Mouse (Mus musculus) MEL (cell line): ENCODE measurements around the gene Spata17. TPM values are rescaled to one million over a fixed set of nuclear protein-coding genes. Genes with fewer than 3 reads are reported as not detected.

ENCODE experiments used
- DNase-seq: peaks from one replicate; pipeline ENCODE4 v3.0.0; 2011; ENCODE audit warnings: low read depth, low spot score
- H3K27ac ChIP-seq: 2 replicates; pipeline ENCODE4 v1.5.1; 2012; ENCODE audit warnings: low read depth, mild to moderate bottlenecking, control low read depth, low read length, moderate library complexity; ENCODE audit not compliant: control insufficient read depth
- H3K27me3 ChIP-seq, 2 experiments: fragments of 150-350 bp in 1 of 2; sonication (generic) in 1 of 2; 2 replicates each; pipeline ENCODE4 v1.6.1; 2012; ENCODE audit warnings: low read length in 2 of 2, mild to moderate bottlenecking in 2 of 2, improper control_type of control experiment in 1 of 2, moderate library complexity in 1 of 2; ENCODE audit not compliant: insufficient read depth in 2 of 2, control insufficient read depth in 1 of 2
- H3K36me3 ChIP-seq, 2 experiments: 2 replicates each; pipeline ENCODE4 v1.6.1; 2012 to 2014; ENCODE audit warnings: low read length in 2 of 2, improper control_type of control experiment in 1 of 2, inconsistent platforms in 1 of 2, mild to moderate bottlenecking in 1 of 2; ENCODE audit not compliant: insufficient read depth in 2 of 2, control insufficient read depth in 1 of 2
- H3K4me1 ChIP-seq, 2 experiments: fragments of 150-350 bp in 1 of 2; sonication (generic) in 1 of 2; 2 replicates each; pipeline ENCODE4 v1.6.1; 2012; ENCODE audit warnings: low read length in 2 of 2, improper control_type of control experiment in 1 of 2, mild to moderate bottlenecking in 1 of 2; ENCODE audit not compliant: insufficient read depth in 2 of 2, control insufficient read depth in 1 of 2
- H3K4me3 ChIP-seq, 2 experiments: fragments of 150-350 bp in 1 of 2; sonication (generic) in 1 of 2; 2 replicates each; pipeline ENCODE4 v1.5.1; 2012; ENCODE audit warnings: low read depth in 2 of 2, low read length in 2 of 2, mild to moderate bottlenecking in 2 of 2, moderate library complexity in 2 of 2, control low read depth in 1 of 2, improper control_type of control experiment in 1 of 2; ENCODE audit not compliant: control insufficient read depth in 1 of 2, insufficient read depth in 1 of 2
- H3K79me2 ChIP-seq: 2 replicates; pipeline ENCODE4 v1.6.1; 2012; ENCODE audit warnings: mild to moderate bottlenecking, low read length, moderate library complexity; ENCODE audit not compliant: control insufficient read depth, poor library complexity, insufficient read depth
- H3K9ac ChIP-seq: 2 replicates; pipeline ENCODE4 v1.6.1; 2012; ENCODE audit warnings: low read depth, mild to moderate bottlenecking, control low read depth, low read length, moderate library complexity; ENCODE audit not compliant: control insufficient read depth, poor library complexity, severe bottlenecking
- H3K9me3 ChIP-seq: fragments of 150-350 bp; sonication (generic); replicated peaks from 2 replicates; pipeline ENCODE4 v1.6.1; 2012; ENCODE audit warnings: mild to moderate bottlenecking, low read length, improper control_type of control experiment, moderate library complexity; ENCODE audit not compliant: insufficient read depth
- BHLHE40 ChIP-seq: IDR thresholded peaks from 2 replicates; pipeline ENCODE4 v1.6.1; 2012; ENCODE audit warnings: low read depth, mild to moderate bottlenecking, inconsistent platforms, low read length, improper control_type of control experiment, borderline replicate concordance
- CHD1 ChIP-seq: IDR thresholded peaks from 2 replicates; pipeline ENCODE4 v1.6.1; 2012; ENCODE audit warnings: low read depth, mild to moderate bottlenecking, inconsistent platforms, low read length, improper control_type of control experiment
- CTCF ChIP-seq, 3 experiments: IDR thresholded peaks in 2 of 3; conservative IDR thresholded peaks in 1 of 3; 2 replicates each; pipeline ENCODE4 v1.5.1; 2011 to 2012; ENCODE audit warnings: low read length in 3 of 3, low read depth in 2 of 3, mild to moderate bottlenecking in 2 of 3, improper control_type of control experiment in 1 of 3, inconsistent platforms in 1 of 3, mixed read lengths in 1 of 3, moderate library complexity in 1 of 3; ENCODE audit not compliant: control insufficient read depth in 1 of 3, insufficient read depth in 1 of 3, poor library complexity in 1 of 3, severe bottlenecking in 1 of 3
- E2F4 ChIP-seq: IDR thresholded peaks from 2 replicates; pipeline ENCODE4 v1.6.1; 2011; ENCODE audit warnings: low read depth, low read length, improper control_type of control experiment, borderline replicate concordance
- ELF1 ChIP-seq: IDR thresholded peaks from 2 replicates; pipeline ENCODE4 v1.6.1; 2014; ENCODE audit warnings: low read depth, mild to moderate bottlenecking, inconsistent platforms, low read length, improper control_type of control experiment, moderate library complexity
- ETS1 ChIP-seq: IDR thresholded peaks from 2 replicates; pipeline ENCODE4 v1.6.1; 2012; ENCODE audit warnings: low read depth, mild to moderate bottlenecking, inconsistent platforms, low read length, improper control_type of control experiment, moderate library complexity
- HCFC1 ChIP-seq: IDR thresholded peaks from 2 replicates; pipeline ENCODE4 v1.6.1; 2012; ENCODE audit warnings: low read depth, mild to moderate bottlenecking, inconsistent platforms, low read length, improper control_type of control experiment, moderate library complexity
- KAT2A ChIP-seq: conservative IDR thresholded peaks from 2 replicates; pipeline ENCODE4 v1.6.1; 2012; ENCODE audit warnings: low read depth, low read length, improper control_type of control experiment, inconsistent platforms
- MAZ ChIP-seq: IDR thresholded peaks from 2 replicates; pipeline ENCODE4 v1.6.1; 2012; ENCODE audit warnings: low read depth, mild to moderate bottlenecking, inconsistent platforms, low read length, improper control_type of control experiment
- MEF2A ChIP-seq: IDR thresholded peaks from 2 replicates; pipeline ENCODE4 v1.6.1; 2014; ENCODE audit warnings: low read depth, mild to moderate bottlenecking, inconsistent platforms, low read length, improper control_type of control experiment; ENCODE audit not compliant: poor library complexity, insufficient replicate concordance, severe bottlenecking; ENCODE audit errors: extremely low read depth
- NELFE ChIP-seq: IDR thresholded peaks from 2 replicates; pipeline ENCODE4 v1.6.1; 2011; ENCODE audit warnings: low read depth, low read length, improper control_type of control experiment
- NRF1 ChIP-seq: IDR thresholded peaks from 2 replicates; pipeline ENCODE4 v1.6.1; 2014; ENCODE audit warnings: low read depth, mild to moderate bottlenecking, inconsistent platforms, low read length, improper control_type of control experiment, moderate library complexity; ENCODE audit not compliant: poor library complexity, insufficient read depth, severe bottlenecking
- POLR2A ChIP-seq, 2 experiments: IDR thresholded peaks; 2 replicates each; pipeline ENCODE4 v1.6.1; 2011 to 2012; ENCODE audit warnings: low read length in 2 of 2, mild to moderate bottlenecking in 2 of 2, control low read depth in 1 of 2, improper control_type of control experiment in 1 of 2, low read depth in 1 of 2, moderate library complexity in 1 of 2; ENCODE audit not compliant: control insufficient read depth in 1 of 2, insufficient read depth in 1 of 2, poor library complexity in 1 of 2
- POLR2AphosphoS2 ChIP-seq: IDR thresholded peaks from 2 replicates; pipeline ENCODE4 v1.6.1; 2011; ENCODE audit warnings: low read length, improper control_type of control experiment
- POLR2AphosphoS5 ChIP-seq: IDR thresholded peaks from 2 replicates; pipeline ENCODE4 v1.6.1; 2012; ENCODE audit warnings: low read depth, borderline replicate concordance, mild to moderate bottlenecking, inconsistent platforms, low read length, moderate library complexity, mixed read lengths
- RAD21 ChIP-seq: IDR thresholded peaks from 2 replicates; pipeline ENCODE4 v1.6.1; 2011; ENCODE audit warnings: mild to moderate bottlenecking, low read depth, low read length, improper control_type of control experiment
- SIN3A ChIP-seq: IDR thresholded peaks from 2 replicates; pipeline ENCODE4 v1.6.1; 2012; ENCODE audit warnings: low read length, improper control_type of control experiment, inconsistent platforms
- SMC3 ChIP-seq: IDR thresholded peaks from 2 replicates; pipeline ENCODE4 v1.6.1; 2011; ENCODE audit warnings: low read depth, low read length, improper control_type of control experiment
- TAL1 ChIP-seq: IDR thresholded peaks from 2 replicates; pipeline ENCODE4 v1.6.1; 2012; ENCODE audit warnings: mild to moderate bottlenecking, inconsistent platforms, low read length, moderate library complexity, mixed read lengths
- TCF12 ChIP-seq: IDR thresholded peaks from 2 replicates; pipeline ENCODE4 v1.6.1; 2014; ENCODE audit warnings: low read depth, mild to moderate bottlenecking, inconsistent platforms, low read length, improper control_type of control experiment, moderate library complexity
- UBTF ChIP-seq: IDR thresholded peaks from 2 replicates; pipeline ENCODE4 v1.6.1; 2012; ENCODE audit warnings: low read depth, mild to moderate bottlenecking, inconsistent platforms, low read length, improper control_type of control experiment, moderate library complexity, borderline replicate concordance; ENCODE audit not compliant: insufficient read depth
- ZC3H11A ChIP-seq: IDR thresholded peaks from 2 replicates; pipeline ENCODE4 v1.6.1; 2012; ENCODE audit warnings: low read depth, mild to moderate bottlenecking, inconsistent platforms, low read length, improper control_type of control experiment
- ZKSCAN1 ChIP-seq: IDR thresholded peaks from 2 replicates; pipeline ENCODE4 v1.6.1; 2012; ENCODE audit warnings: low read depth, mild to moderate bottlenecking, inconsistent platforms, low read length, improper control_type of control experiment, moderate library complexity
- ZMIZ1 ChIP-seq: IDR thresholded peaks from 2 replicates; pipeline ENCODE4 v1.6.1; 2012; ENCODE audit warnings: low read depth, mild to moderate bottlenecking, inconsistent platforms, low read length, improper control_type of control experiment, moderate library complexity
- polyA plus RNA-seq, 2 experiments: library from polyadenylated mRNA; stranded (reverse) in 1 of 2; unstranded in 1 of 2; fragments of >175 nt in 1 of 2; fragments of >200 nt in 1 of 2; gene quantifications; 2 replicates each; pipeline versions ENCODE4 v1.2.1 to v1.2.4; 2012; ENCODE audit warnings: low replicate concordance in 2 of 2, low read depth in 1 of 2; ENCODE audit not compliant: insufficient read length in 2 of 2, insufficient read depth in 1 of 2, missing spikeins in 1 of 2
- total RNA-seq: library from RNA; depleted of rRNA; stranded (reverse); fragments of 300-350 nt; gene quantifications from 2 replicates; pipeline ENCODE4 v1.2.3, GENCODE M21; 2012

Spata17 gene
- total and polyA plus RNA-seq, 3 experiments, result 0.13 TPM; not detected in 2

GRCm38 (mm10) chr1:187163571-187163970 is 51.7 kb downstream of the Spata17 start:
- TF ChIP-seq NELFE (no peak), POLR2AphosphoS2 (no peak), CTCF (IDR thresholded peaks at IDR 0.05 in 2 of 3, conservative IDR thresholded peaks at IDR 0.05 in 1 of 3; ENCODE audit: control insufficient read depth in 1 of 3, insufficient read depth in 1 of 3, low read depth in 2 of 3, low read length in 3 of 3, poor library complexity in 1 of 3, severe bottlenecking in 1 of 3) (no peak), ZMIZ1 (no peak), POLR2AphosphoS5 (no peak), POLR2A (IDR thresholded peaks at IDR 0.05; ENCODE audit: control insufficient read depth in 1 of 2, insufficient read depth in 1 of 2, low read depth in 1 of 2, low read length in 2 of 2, poor library complexity in 1 of 2) (no peak), NRF1 (no peak), RAD21 (no peak), SIN3A (no peak), ELF1 (no peak), ZKSCAN1 (no peak), CHD1 (no peak), TCF12 (no peak), MEF2A (no peak), ZC3H11A (no peak), BHLHE40 (no peak), TAL1 (no peak), E2F4 (no peak)
- no peaks in the 10 kb centered on the region for H3K36me3 ChIP-seq
- no peaks in the 10 kb centered on the region for H3K27me3 ChIP-seq

DNA sequence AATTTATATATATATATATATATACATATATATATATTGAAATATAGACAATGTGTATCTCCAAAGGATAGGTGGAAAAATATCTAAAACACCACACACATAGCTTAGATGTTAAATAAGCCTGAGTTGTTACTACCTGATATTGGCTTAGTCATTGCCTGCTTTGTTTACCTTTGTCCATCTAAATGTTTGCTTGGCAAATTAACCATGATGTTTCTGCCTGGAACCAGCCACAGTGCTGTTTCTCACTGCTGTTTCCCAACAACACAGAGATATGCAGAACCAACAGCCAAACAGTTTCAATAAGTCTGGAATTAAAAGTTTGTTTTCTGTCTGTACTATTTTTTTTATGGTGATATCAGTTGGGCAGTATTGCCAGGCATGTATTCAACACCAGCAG is 59.6 kb downstream of the Spata17 start:
- Histone ChIP-seq H3K4me3 (no peak overlapping the region), H3K27ac (no peak overlapping the region), H3K4me1 (no peaks in the 10 kb centered on the region), H3K27me3 (no peaks in the 10 kb centered on the region), H3K9me3 (no peaks in the 10 kb centered on the region), H3K36me3 (no peaks in the 10 kb centered on the region), H3K79me2 (no peaks in the 10 kb centered on the region), H3K9ac (no peak overlapping the region)
- no peak for DNase-seq
- TF ChIP-seq SMC3, result no peak
- no peak for TF ChIP-seq ETS1
- TF ChIP-seq KAT2A, result no peak
- TF ChIP-seq HCFC1, result no peak
- TF ChIP-seq MAZ, result no peak
- TF ChIP-seq UBTF, result no peak
- TF ChIP-seq CHD1, result no peak
- TF ChIP-seq BHLHE40, result no peak

More at GRCm38 (mm10) chr1:187163571-187163970, 51.7 kb downstream of the Spata17 start:
- Histone ChIP-seq H3K79me2 (no peaks in the 10 kb centered on the region), H3K27ac (no peak overlapping the region), H3K9me3 (no peaks in the 10 kb centered on the region), H3K9ac (no peak overlapping the region), H3K4me1 (no peaks in the 10 kb centered on the region), H3K4me3 (no peak overlapping the region)
- no peak for DNase-seq
